Mouse (Mus musculus) layer of hippocampus, adult 9-10 months (tissue): ENCODE data around the gene Arhgef38.

Source experiments
- DNase-seq: peaks from one replicate; pipeline ENCODE4 v3.0.0; 2022; ENCODE audit warnings: low spot score

Gene Arhgef38

GRCm38 (mm10) chr3:133234821-133235295 is at the start of gene Arhgef38:
Arhgef38 (minus strand) TSS chr3:133234949.
- DNase-seq, result no peak

GRCm38 (mm10) chr3:133271887-133272286 is 37.1 kb upstream of the Arhgef38 start:
- DNase-seq, result peak; percentile 81

GRCm38 (mm10) chr3:133258860-133259259 is 24.1 kb upstream of the Arhgef38 start:
- DNase-seq, result no peak

- DNase-seq, result no peak
These were observed 21.1 kb upstream of the Arhgef38 start for GRCm38 (mm10) chr3:133255842-133256241.

GRCm38 (mm10) chr3:133244027-133244426 is 9.3 kb upstream of the Arhgef38 start:
- peak; percentile 47 for DNase-seq

- DNase-seq, result no peak
These were observed 7.2 kb upstream of the Arhgef38 start for GRCm38 (mm10) chr3:133241916-133242315.

GRCm38 (mm10) chr3:133233993-133234392 is 756 bp downstream of the Arhgef38 start:
- no peak for DNase-seq

GRCm38 (mm10) chr3:133230427-133230826 is 4.3 kb downstream of the Arhgef38 start:
- no peak for DNase-seq

- DNase-seq, result no peak
These were observed 5.2 kb downstream of the Arhgef38 start for GRCm38 (mm10) chr3:133229594-133229993.

- DNase-seq, result no peak
These were observed 7.3 kb downstream of the Arhgef38 start for GRCm38 (mm10) chr3:133227258-133228012.

- no peak for DNase-seq
These were observed 16.2 kb downstream of the Arhgef38 start for GRCm38 (mm10) chr3:133218501-133218900.

GRCm38 (mm10) chr3:133215198-133215819 is 19.4 kb downstream of the Arhgef38 start:
- DNase-seq, result no peak

GRCm38 (mm10) chr3:133213434-133214114 is 21.2 kb downstream of the Arhgef38 start:
- no peak for DNase-seq

- DNase-seq, result no peak
These were observed 23.4 kb downstream of the Arhgef38 start for GRCm38 (mm10) chr3:133211324-133211723.

GRCm38 (mm10) chr3:133203713-133204112 is 31.0 kb downstream of the Arhgef38 start:
- DNase-seq, result no peak

GRCm38 (mm10) chr3:133202171-133202570 is 32.6 kb downstream of the Arhgef38 start:
- DNase-seq, result no peak

- no peak for DNase-seq
These were observed 45.8 kb downstream of the Arhgef38 start for GRCm38 (mm10) chr3:133188930-133189329.

GRCm38 (mm10) chr3:133187524-133187923 is 47.2 kb downstream of the Arhgef38 start:
- DNase-seq, result no peak

- DNase-seq, result no peak
These were observed 58.6 kb downstream of the Arhgef38 start for GRCm38 (mm10) chr3:133176033-133176750.

- DNase-seq, result no peak
These were observed 62.5 kb downstream of the Arhgef38 start for GRCm38 (mm10) chr3:133172291-133172690.

GRCm38 (mm10) chr3:133169737-133170136 is 65.0 kb downstream of the Arhgef38 start:
- no peak for DNase-seq

- no peak for DNase-seq
These were observed 67.2 kb downstream of the Arhgef38 start for GRCm38 (mm10) chr3:133167550-133167949.
